Mouse (Mus musculus) testis, adult 2 months (tissue): ENCODE data around the gene Runx2. TPM values are rescaled to one million over a fixed set of nuclear protein-coding genes. Genes with fewer than 3 reads are reported as not detected.

Experiments used
- H3K27ac ChIP-seq: fragments of 200-500 bp; 2 replicates; pipeline ENCODE4 v1.5.1; 2012; ENCODE audit warnings: low read depth, low read length; ENCODE audit not compliant: control insufficient read depth, insufficient read depth
- H3K27me3 ChIP-seq: fragments of 200-500 bp; 2 replicates; pipeline ENCODE4 v1.6.1; 2012; ENCODE audit warnings: mild to moderate bottlenecking, low read length, moderate library complexity; ENCODE audit not compliant: control insufficient read depth, insufficient read depth
- H3K36me3 ChIP-seq: fragments of 200-500 bp; 2 replicates; pipeline ENCODE4 v1.6.1; 2012; ENCODE audit warnings: mild to moderate bottlenecking, low read length; ENCODE audit not compliant: control insufficient read depth, insufficient read depth
- H3K4me1 ChIP-seq: fragments of 200-500 bp; 2 replicates; pipeline ENCODE4 v1.6.1; 2012; ENCODE audit warnings: low read length; ENCODE audit not compliant: control insufficient read depth, insufficient read depth
- H3K4me3 ChIP-seq: fragments of 200-500 bp; 2 replicates; pipeline ENCODE4 v1.5.1; 2012; ENCODE audit warnings: low read depth, mild to moderate bottlenecking, low read length, moderate library complexity, mixed read lengths; ENCODE audit not compliant: control insufficient read depth
- CTCF ChIP-seq: fragments of 200-500 bp; IDR thresholded peaks from 2 replicates; pipeline ENCODE4 v1.5.1; 2012; ENCODE audit warnings: low read depth, mild to moderate bottlenecking, inconsistent platforms, low read length, moderate library complexity; ENCODE audit not compliant: control insufficient read depth, insufficient read depth, insufficient replicate concordance
- POLR2A ChIP-seq: fragments of 200-500 bp; IDR thresholded peaks from 2 replicates; pipeline ENCODE4 v1.6.1; 2012; ENCODE audit warnings: low read depth, mild to moderate bottlenecking, inconsistent platforms, low read length, moderate library complexity; ENCODE audit not compliant: control insufficient read depth
- polyA plus RNA-seq: library from polyadenylated mRNA; depleted of rRNA; stranded (reverse); fragments of >200 nt; gene quantifications from 2 replicates; pipeline ENCODE4 v1.2.3, GENCODE M21; 2012

Runx2 gene
- polyA plus RNA-seq, 1 experiment = 10.4 TPM

DNA sequence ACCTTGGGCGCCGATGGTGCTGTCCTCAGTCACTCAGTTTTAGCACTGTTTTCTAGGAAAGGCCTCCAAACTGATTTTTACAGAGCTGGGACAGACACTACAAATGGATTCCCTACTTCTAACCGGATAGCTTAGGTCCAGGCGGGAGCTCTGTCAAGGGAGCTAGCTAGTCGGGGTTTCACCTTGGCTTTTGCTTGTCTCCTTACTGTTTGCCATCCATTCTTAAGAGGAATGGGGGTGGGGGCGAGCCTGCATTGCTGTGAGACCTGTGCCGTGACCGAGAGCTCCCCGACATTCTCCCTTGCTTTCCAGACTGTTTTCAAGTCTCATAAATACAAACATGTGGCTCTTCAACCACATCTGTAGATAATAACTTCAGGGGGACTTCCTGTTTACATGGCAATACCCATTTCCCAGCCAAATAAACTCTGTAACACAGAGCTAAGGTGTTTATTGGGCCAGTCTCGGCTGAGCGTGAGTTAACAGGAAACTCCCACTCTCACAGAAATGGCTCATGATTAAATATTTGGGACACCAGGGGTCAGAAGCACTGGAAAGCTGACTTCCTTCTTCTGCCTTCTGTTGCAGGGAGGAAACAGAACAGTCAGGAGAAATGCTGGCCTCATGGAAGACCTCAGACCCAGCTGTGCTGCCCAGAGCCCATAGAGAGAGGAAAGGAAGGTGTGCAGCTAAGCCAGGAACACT is 213.1 kb downstream of the Runx2 start:
- Histone ChIP-seq H3K4me1 (no peaks in the 10 kb centered on the region), H3K4me3 (no peak overlapping the region), H3K36me3 (no peaks in the 10 kb centered on the region), H3K27me3 (no peaks in the 10 kb centered on the region), H3K27ac (no peak overlapping the region)
- TF ChIP-seq CTCF = no peak
- no peak for TF ChIP-seq POLR2A

DNA sequence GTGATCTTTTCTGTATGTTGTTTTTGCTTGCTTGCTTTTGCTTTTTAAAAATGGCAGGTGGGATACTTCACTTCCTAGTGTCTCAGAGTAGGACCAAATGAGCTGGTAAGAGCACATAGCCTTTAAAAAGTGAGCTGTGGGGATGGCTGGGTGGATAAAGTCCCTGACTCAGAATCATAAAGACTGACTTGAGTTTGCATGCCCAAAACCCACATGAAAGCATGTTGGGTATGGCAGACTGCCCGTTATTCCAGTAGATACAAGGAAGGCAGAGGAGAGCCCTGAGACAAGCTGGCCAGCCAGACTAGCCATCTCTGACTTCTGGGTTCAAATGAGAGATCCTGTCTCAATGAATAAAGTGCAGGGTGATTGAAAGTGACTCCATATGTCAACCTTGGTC is 214.7 kb downstream of the Runx2 start:
- Histone ChIP-seq H3K4me3 (no peak overlapping the region), H3K27ac (no peak overlapping the region)
- TF ChIP-seq POLR2A = no peak
- no peak for TF ChIP-seq CTCF

GRCm38 (mm10) chr17:44599132-44599531 is 215.5 kb downstream of the Runx2 start:
- TF ChIP-seq CTCF (no peak), POLR2A (no peak)
- H3K36me3 ChIP-seq = no peaks in the 10 kb centered on the region
- no peak overlapping the region for H3K4me3 ChIP-seq
- no peaks in the 10 kb centered on the region for H3K27me3 ChIP-seq
- H3K27ac ChIP-seq = no peak overlapping the region
- no peaks in the 10 kb centered on the region for H3K4me1 ChIP-seq

More for the DNA sequence above, 214.7 kb downstream of the Runx2 start:
- no peaks in the 10 kb centered on the region for H3K4me1 ChIP-seq
- H3K27me3 ChIP-seq = no peaks in the 10 kb centered on the region
- H3K36me3 ChIP-seq = no peaks in the 10 kb centered on the region

- H3K27ac ChIP-seq = no peak overlapping the region
- no peak for TF ChIP-seq POLR2A
- TF ChIP-seq CTCF = no peak
- H3K4me1 ChIP-seq = no peaks in the 10 kb centered on the region
- no peak overlapping the region for H3K4me3 ChIP-seq
- H3K27me3 ChIP-seq = no peaks in the 10 kb centered on the region
- no peaks in the 10 kb centered on the region for H3K36me3 ChIP-seq
Observed at GRCm38 (mm10) chr17:44597918-44598504, 216.6 kb downstream of the Runx2 start.

DNA sequence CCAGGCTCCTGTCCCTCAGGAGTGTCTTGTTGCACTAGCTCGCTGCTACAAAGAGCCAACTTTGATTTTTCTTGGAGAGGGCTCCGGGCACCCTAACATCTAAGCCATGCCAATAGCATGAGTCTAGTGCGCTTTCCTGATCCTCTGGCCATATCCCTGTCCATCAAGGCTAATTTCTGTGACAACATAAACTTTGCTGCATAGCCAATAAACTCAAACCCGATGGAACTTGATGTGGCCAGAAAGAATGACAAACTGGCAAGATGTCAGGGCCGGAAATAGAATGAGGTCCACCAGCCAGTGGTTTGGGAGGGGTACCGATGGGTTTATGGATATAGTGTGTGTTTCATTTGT is 221.9 kb downstream of the Runx2 start:
- TF ChIP-seq CTCF (no peak), POLR2A (no peak)
- Histone ChIP-seq H3K4me3 (no peak overlapping the region), H3K4me1 (no peaks in the 10 kb centered on the region), H3K27me3 (no peaks in the 10 kb centered on the region), H3K36me3 (no peaks in the 10 kb centered on the region), H3K27ac (no peak overlapping the region)

DNA sequence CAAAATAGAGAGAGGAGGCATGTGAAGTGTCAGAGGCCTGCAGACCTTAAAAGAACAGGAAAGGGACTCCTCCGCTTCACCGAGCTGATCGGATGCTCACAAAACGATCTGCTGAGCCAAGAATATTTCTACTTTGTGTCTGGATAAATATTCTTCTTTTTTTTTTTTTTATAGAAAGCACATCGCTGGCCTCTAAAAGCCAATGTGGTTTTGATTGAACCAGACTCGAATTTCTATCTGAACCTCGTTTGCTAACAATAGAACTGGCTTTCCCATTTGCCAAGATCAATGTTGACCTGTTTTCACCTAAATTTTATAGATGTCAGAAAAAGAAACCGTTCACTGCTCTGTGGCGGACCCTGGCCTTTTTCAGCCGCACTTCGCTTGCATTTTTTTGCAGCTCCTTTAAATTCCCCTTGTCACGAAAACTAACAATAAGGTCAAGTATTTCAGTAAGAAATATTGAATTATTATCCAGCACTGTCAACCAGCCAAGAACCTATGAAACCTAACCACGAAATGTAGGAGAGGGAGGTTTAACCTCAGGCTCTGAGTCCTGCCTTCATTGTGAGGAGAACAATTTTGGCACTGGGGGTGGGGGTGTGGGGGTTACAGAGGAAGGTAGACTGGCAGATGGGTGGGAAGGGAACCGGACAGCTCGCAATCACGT is 222.4 kb downstream of the Runx2 start:
- Histone ChIP-seq H3K27me3 (no peaks in the 10 kb centered on the region), H3K4me1 (no peaks in the 10 kb centered on the region), H3K4me3 (no peak overlapping the region), H3K27ac (no peak overlapping the region), H3K36me3 (no peaks in the 10 kb centered on the region)
- TF ChIP-seq POLR2A (no peak), CTCF (no peak)

GRCm38 (mm10) chr17:44588470-44588869 is 226.1 kb downstream of the Runx2 start:
- Histone ChIP-seq H3K4me1 (no peaks in the 10 kb centered on the region), H3K27ac (no peak overlapping the region), H3K27me3 (no peaks in the 10 kb centered on the region), H3K36me3 (no peaks in the 10 kb centered on the region), H3K4me3 (no peak overlapping the region)
- TF ChIP-seq POLR2A = no peak
- TF ChIP-seq CTCF = no peak
